Comparison of ENCODE assay signal across 21 mouse cellular contexts in genomic region chr12:37471631-37472030, GRCm38 (mm10).
A peak's percentile ranks its signal among the peaks of the same experiment; 100 is the strongest.
DNase-seq lines count a peak whose midpoint lies in the region; ATAC-seq lines count a peak whose summit lies in the region.
"Had no signal": no experiment of that assay in that cellular context is flagged by ENCODE, and none has a peak within 500 bp of the region (broad histone marks: within the 10 kb centered on the region; RNA-seq: fewer than 3 reads in every experiment).

No protein-coding gene starts in this region.

- H3K27me3 ChIP-seq in embryonic facial prominence, embryonic 11.5 days (ENCODE audit: control insufficient read depth, insufficient read depth, low read length), result no peaks in the 10 kb centered on the region
- H3K27me3 ChIP-seq in neural tube, embryonic 11.5 days (ENCODE audit: control insufficient read depth, insufficient read depth, low read length), result no peaks in the 10 kb centered on the region
- H3K27me3 ChIP-seq: embryonic facial prominence, embryonic 12.5 days; forebrain, embryonic 12.5 days; hindbrain, embryonic 13.5 days; intestine, embryonic 15.5 days had no signal

- no peak overlapping the region for H3K4me2 ChIP-seq in embryonic facial prominence, embryonic 11.5 days (ENCODE audit: low read depth, low read length)
- H3K4me2 ChIP-seq in neural tube, embryonic 11.5 days (ENCODE audit: low read depth), result no peak overlapping the region
- H3K4me2 ChIP-seq: embryonic facial prominence, embryonic 12.5 days; forebrain, embryonic 12.5 days; hindbrain, embryonic 13.5 days; intestine, embryonic 15.5 days had no signal

- peak; percentile 70 for DNase-seq in embryo, embryonic 10 days (ENCODE audit: low spot score)
- peak; percentile 72 for DNase-seq in embryo, embryonic 10.5 days (ENCODE audit: low spot score)
- DNase-seq in embryonic facial prominence, embryonic 11.5 days (ENCODE audit: low spot score), result peak; percentile 22
- DNase-seq in neural tube, embryonic 11.5 days (ENCODE audit: low spot score), result peak; percentile 13
- no peak for DNase-seq in kidney, adult 11 months
- DNase-seq in thymus, postnatal 36 days, result no peak
- DNase-seq: adrenal gland, adult 2 months; adrenal gland, postnatal 25 days; cerebellum, adult 2 months; cerebellum, postnatal 10 days; forebrain, postnatal 0 days; gastrocnemius, adult 2 months; gastrocnemius, postnatal 36 days; heart, adult 18-20 months; heart, postnatal 10 days; heart, postnatal 4 days had no signal

- H3K4me1 ChIP-seq in embryonic facial prominence, embryonic 11.5 days (ENCODE audit: control insufficient read depth, insufficient read depth, low read length), result no peaks in the 10 kb centered on the region
- H3K4me1 ChIP-seq in neural tube, embryonic 11.5 days (ENCODE audit: control insufficient read depth, insufficient read depth, low read length), result no peaks in the 10 kb centered on the region
- H3K4me1 ChIP-seq: embryonic facial prominence, embryonic 12.5 days; forebrain, embryonic 12.5 days; heart, embryonic 10.5 days; hindbrain, embryonic 13.5 days; intestine, embryonic 15.5 days had no signal

- ATAC-seq in embryonic facial prominence, embryonic 11.5 days (replicated peaks; ENCODE audit: insufficient number of reproducible peaks, low FRiP score, low TSS enrichment, low read depth), result no peak
- no peak for ATAC-seq in neural tube, embryonic 11.5 days (ENCODE audit: insufficient read depth, low FRiP score, low TSS enrichment)
- ATAC-seq: forebrain, postnatal 0 days; intestine, embryonic 15.5 days had no signal

- H3K9ac ChIP-seq in embryonic facial prominence, embryonic 11.5 days (replicated peaks; ENCODE audit: low read length), result no peak overlapping the region
- no peak overlapping the region for H3K9ac ChIP-seq in neural tube, embryonic 11.5 days (ENCODE audit: low read length)
- H3K9ac ChIP-seq: embryonic facial prominence, embryonic 12.5 days; forebrain, embryonic 12.5 days; forebrain, postnatal 0 days; hindbrain, embryonic 13.5 days; intestine, embryonic 15.5 days had no signal

- 22% methylated on average over 5 of the region's 5 CpGs for WGBS in embryonic facial prominence, embryonic 11.5 days
- 46% methylated on average over 5 of the region's 5 CpGs for WGBS in neural tube, embryonic 11.5 days

- no peaks in the 10 kb centered on the region for H3K36me3 ChIP-seq in embryonic facial prominence, embryonic 11.5 days (replicated peaks; ENCODE audit: control insufficient read depth, insufficient read depth, low read depth, low read length)
- no peaks in the 10 kb centered on the region for H3K36me3 ChIP-seq in neural tube, embryonic 11.5 days (ENCODE audit: control insufficient read depth, insufficient read depth, low read length)
- H3K36me3 ChIP-seq: embryonic facial prominence, embryonic 12.5 days; forebrain, embryonic 12.5 days; heart, embryonic 10.5 days; hindbrain, embryonic 13.5 days; intestine, embryonic 15.5 days had no signal

- no peak overlapping the region for H3K4me3 ChIP-seq in embryonic facial prominence, embryonic 11.5 days (ENCODE audit: low read depth, low read length)
- no peak overlapping the region for H3K4me3 ChIP-seq in neural tube, embryonic 11.5 days (ENCODE audit: low read depth, low read length)
- H3K4me3 ChIP-seq: embryonic facial prominence, embryonic 12.5 days; forebrain, embryonic 12.5 days; gastrocnemius, adult 2 months; heart, embryonic 10.5 days; hindbrain, embryonic 13.5 days; intestine, embryonic 15.5 days had no signal

- no peak overlapping the region for H3K27ac ChIP-seq in embryonic facial prominence, embryonic 11.5 days (replicated peaks; ENCODE audit: low read depth, low read length)
- no peak overlapping the region for H3K27ac ChIP-seq in neural tube, embryonic 11.5 days (ENCODE audit: low read depth, low read length)
- H3K27ac ChIP-seq: embryonic facial prominence, embryonic 12.5 days; forebrain, embryonic 12.5 days; gastrocnemius, adult 2 months; heart, embryonic 10.5 days; hindbrain, embryonic 13.5 days; intestine, embryonic 15.5 days had no signal

- no peaks in the 10 kb centered on the region for H3K9me3 ChIP-seq in embryonic facial prominence, embryonic 11.5 days (replicated peaks; ENCODE audit: control insufficient read depth, low read length)
- no peaks in the 10 kb centered on the region for H3K9me3 ChIP-seq in neural tube, embryonic 11.5 days (ENCODE audit: control insufficient read depth, low read length)
- H3K9me3 ChIP-seq: embryonic facial prominence, embryonic 12.5 days; forebrain, embryonic 12.5 days; heart, embryonic 10.5 days; hindbrain, embryonic 13.5 days; intestine, embryonic 15.5 days had no signal

Comparison
In these comparisons a context has a peak if more than half of its experiments do, and no peak if none do; other contexts are left out.
1. DNase-seq: peak in embryo, embryonic 10 days (single experiment), embryo, embryonic 10.5 days (single experiment), embryonic facial prominence, embryonic 11.5 days (single experiment) and neural tube, embryonic 11.5 days (single experiment); none in kidney, adult 11 months (single experiment) and thymus, postnatal 36 days (0 of 2).